Mouse (Mus musculus) liver, embryonic 14.5 days (tissue): Measurements from ENCODE around the gene Cdh7. TPM values are rescaled to one million over a fixed set of nuclear protein-coding genes. Genes with fewer than 3 reads are reported as not detected.
"Not testable (repeated sequence)": the region's sequence is repeated elsewhere in the genome, so short reads cannot be mapped to it uniquely, and the experiment has no call there.

Experiments
- ATAC-seq: fragments of 200-750 bp; cut with Nextera tagmentation; 2 replicates; pipeline ENCODE4 v1.8.0; 2017; ENCODE audit warnings: moderate number of reproducible peaks, mild to moderate bottlenecking, moderate library complexity; ENCODE audit not compliant: insufficient read depth
- DNase-seq, 3 experiments: peaks; one replicate each; pipeline ENCODE4 v3.0.0-alpha.2; 2012 to 2013; ENCODE audit warnings: low read depth in 3 of 3, low spot score in 3 of 3
- H3K27ac ChIP-seq: fragments of 300-500 bp; sonication (generic); 2 replicates; pipeline ENCODE4 v1.5.1; 2014; ENCODE audit warnings: moderate library complexity, mild to moderate bottlenecking, control low read depth, inconsistent platforms
- H3K27me3 ChIP-seq: fragments of 300-500 bp; sonication (generic); 2 replicates; pipeline ENCODE4 v1.6.1; 2014; ENCODE audit warnings: mild to moderate bottlenecking, low read length, moderate library complexity; ENCODE audit not compliant: control insufficient read depth, insufficient read depth
- H3K36me3 ChIP-seq: fragments of 300-500 bp; sonication (generic); replicated peaks from 2 replicates; pipeline ENCODE4 v1.6.1; 2014; ENCODE audit warnings: low read depth; ENCODE audit not compliant: control insufficient read depth, insufficient read depth
- H3K4me1 ChIP-seq, 2 experiments: fragments of 200-500 bp in 1 of 2; fragments of 300-500 bp in 1 of 2; sonication (generic) in 1 of 2; replicated peaks; 2 replicates each; pipeline ENCODE4 v1.6.1; 2012 to 2014; ENCODE audit warnings: antibody characterized with exemption in 1 of 2, inconsistent platforms in 1 of 2, low read length in 1 of 2; ENCODE audit not compliant: control insufficient read depth in 2 of 2, insufficient read depth in 2 of 2
- H3K4me2 ChIP-seq: fragments of 300-500 bp; sonication (generic); 2 replicates; pipeline ENCODE4 v1.6.1; 2014; ENCODE audit warnings: low read depth, mild to moderate bottlenecking, control low read depth, moderate library complexity
- H3K4me3 ChIP-seq, 2 experiments: fragments of 200-500 bp in 1 of 2; fragments of 300-500 bp in 1 of 2; sonication (generic) in 1 of 2; 2 replicates each; pipeline ENCODE4 v1.5.1; 2012 to 2014; ENCODE audit warnings: low read depth in 2 of 2, low read length in 2 of 2, mild to moderate bottlenecking in 2 of 2, control low read depth in 1 of 2, inconsistent platforms in 1 of 2, moderate library complexity in 1 of 2; ENCODE audit not compliant: insufficient read depth in 1 of 2
- H3K9ac ChIP-seq: fragments of 300-500 bp; sonication (generic); replicated peaks from 2 replicates; pipeline ENCODE4 v1.6.1; 2014; ENCODE audit warnings: mild to moderate bottlenecking, control low read depth, moderate library complexity
- H3K9me3 ChIP-seq: fragments of 300-500 bp; sonication (generic); 2 replicates; pipeline ENCODE4 v1.6.1; 2016; ENCODE audit warnings: low read length, mixed read lengths; ENCODE audit not compliant: control insufficient read depth
- CTCF ChIP-seq: IDR thresholded peaks from 2 replicates; pipeline ENCODE4 v1.5.1; 2016; ENCODE audit warnings: antibody characterized with exemption, low read depth, control low read depth
- EP300 ChIP-seq: IDR thresholded peaks from 2 replicates; pipeline ENCODE4 v1.6.1; 2016; ENCODE audit warnings: antibody characterized with exemption, low read depth
- WGBS: fragments of 180-500 bp; shearing (Covaris S2); extraction: QIAGEN DNeasy Blood & Tissue Kit; methylation state at CpG from one replicate; pipeline ENCODE4 v1.1.7; 2014; ENCODE audit not compliant: insufficient replicate concordance; 5-methylcytosine and 5-hydroxymethylcytosine counted together
- polyA plus RNA-seq, 2 experiments: library from polyadenylated mRNA; depleted of rRNA in 1 of 2; stranded (reverse) in 1 of 2; unstranded in 1 of 2; fragments of >200 nt; fragmentation: Nextera tagmentation in 1 of 2; extraction: Ambion mirVana in 1 of 2; gene quantifications; 2 replicates each; pipeline versions ENCODE4 v1.2.1 to v1.2.3; 2012 to 2014

Cdh7 gene
- polyA plus RNA-seq, 2 experiments, result 0.02 TPM; not detected in 1

GRCm38 (mm10) chr1:110078471-110078870, 96.2 kb downstream of the Cdh7 start:
- DNase-seq (no peak), ATAC-seq (no peak)
- H3K4me2 ChIP-seq, result no peak overlapping the region
- H3K4me1 ChIP-seq, result no peaks in the 10 kb centered on the region
- no peaks in the 10 kb centered on the region for H3K36me3 ChIP-seq
- no peak overlapping the region for H3K4me3 ChIP-seq
- no peak overlapping the region for H3K9ac ChIP-seq
- H3K27me3 ChIP-seq, result no peaks in the 10 kb centered on the region
- no peaks in the 10 kb centered on the region for H3K9me3 ChIP-seq
- no peak overlapping the region for H3K27ac ChIP-seq
- no peak for TF ChIP-seq EP300
- no peak for TF ChIP-seq CTCF

- DNase-seq (no peak), ATAC-seq (no peak)
- Histone ChIP-seq H3K4me2 (no peak overlapping the region), H3K9me3 (no peaks in the 10 kb centered on the region), H3K9ac (no peak overlapping the region), H3K4me1 (no peaks in the 10 kb centered on the region), H3K27ac (no peak overlapping the region), H3K4me3 (no peak overlapping the region), H3K27me3 (no peaks in the 10 kb centered on the region), H3K36me3 (no peaks in the 10 kb centered on the region)
- 32% methylated on average over 1 of the region's 1 CpGs for WGBS
- no peak for TF ChIP-seq CTCF
- TF ChIP-seq EP300, result no peak
Observed at GRCm38 (mm10) chr1:110118071-110118470, 135.8 kb downstream of the Cdh7 start.

- 51% methylated on average over 1 of the region's 1 CpGs for WGBS
- Histone ChIP-seq H3K36me3 (no peaks in the 10 kb centered on the region), H3K9me3 (no peaks in the 10 kb centered on the region), H3K27ac (no peak overlapping the region), H3K27me3 (no peaks in the 10 kb centered on the region), H3K9ac (no peak overlapping the region), H3K4me2 (no peak overlapping the region), H3K4me3 (no peak overlapping the region), H3K4me1 (no peaks in the 10 kb centered on the region)
- no peak for ATAC-seq
- DNase-seq, result no peak
- TF ChIP-seq EP300, result no peak
- TF ChIP-seq CTCF, result no peak
Observed at GRCm38 (mm10) chr1:110118862-110119261, 136.6 kb downstream of the Cdh7 start.

GRCm38 (mm10) chr1:110171459-110171858, 189.2 kb downstream of the Cdh7 start:
- not testable (repeated sequence) for H3K4me1 ChIP-seq, DNase-seq, H3K4me3 ChIP-seq, H3K27me3 ChIP-seq, H3K9ac ChIP-seq, ATAC-seq, H3K36me3 ChIP-seq, H3K9me3 ChIP-seq, H3K4me2 ChIP-seq, H3K27ac ChIP-seq
- 45% methylated on average over 2 of the region's 12 CpGs for WGBS
